ENCODE assay signal across 8 mouse cellular contexts in the genomic region with DNA sequence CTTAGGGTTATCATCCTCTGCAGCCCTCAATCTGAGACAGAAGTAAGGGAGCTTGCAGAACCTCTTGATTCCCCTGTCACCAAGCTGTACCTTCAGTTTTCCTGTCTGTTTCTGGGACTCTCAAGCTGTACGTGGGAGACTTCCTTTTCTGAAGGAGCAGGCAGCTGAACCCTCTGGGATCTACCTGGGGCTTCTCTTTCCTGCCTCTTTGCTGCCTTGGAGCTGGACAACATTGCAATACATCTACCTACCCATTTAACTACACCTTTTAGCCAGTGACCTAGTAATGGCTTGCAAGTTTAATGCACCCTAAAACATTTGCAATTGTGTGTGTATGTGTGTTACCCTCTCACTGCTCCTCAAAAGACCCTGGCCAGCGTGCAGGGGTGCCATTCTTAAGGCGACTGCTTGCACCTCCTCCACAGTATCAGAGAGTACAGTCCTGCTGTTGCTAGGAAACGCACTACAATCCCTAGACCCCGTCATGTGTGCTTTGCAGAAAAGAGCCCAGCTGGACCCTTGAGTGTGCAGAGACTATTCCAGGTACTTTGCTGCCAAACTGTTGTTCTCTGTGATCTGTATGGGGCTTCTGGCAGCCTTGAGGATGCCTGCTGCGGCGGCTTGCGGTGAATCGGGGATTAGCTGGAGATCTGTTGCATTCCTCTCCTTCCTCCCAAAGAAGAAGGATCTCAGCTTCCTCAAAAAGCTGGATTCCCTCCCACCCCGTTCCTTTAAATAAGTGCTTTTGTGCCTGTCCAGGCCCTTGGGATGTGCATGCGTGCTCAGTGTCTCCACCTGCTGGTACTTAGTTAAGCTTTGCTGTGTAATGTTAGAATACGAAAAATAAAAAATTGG. TPM values are rescaled to one million over a fixed set of nuclear protein-coding genes. Genes with fewer than 3 reads are reported as not detected.
DNase-seq lines count a peak whose midpoint lies in the region; ATAC-seq lines count a peak whose summit lies in the region.

No protein-coding gene starts in this region.

- ATAC-seq in megakaryocyte progenitor cell, adult 5-6 weeks (replicated peaks; ENCODE audit: poor library complexity), result peak; percentile 65; the same call in 1 of the 2 replicates

- DNase-seq in adrenal gland, adult 2 months, result peak; percentile 16
- DNase-seq in adrenal gland, postnatal 4 days (ENCODE audit: low spot score in 2 of 2), result no peak
- DNase-seq in cerebellum, postnatal 25 days, result peak; percentile 59 to 78
- DNase-seq in frontal cortex, postnatal 36 days (ENCODE audit: low spot score in 2 of 2), result peak; percentile 51 to 74
- DNase-seq in hindlimb bud, embryonic 11.5 days (ENCODE audit: extremely low spot score, low read depth, low spot score), result peak; percentile 62
- DNase-seq in left cerebral cortex, adult 11 months (ENCODE audit: low spot score), result peak; percentile 46
- peak; percentile 58 for DNase-seq in right cerebral cortex, postnatal 4 days

RNA-seq across cellular contexts. Expression of a gene that starts 35.9 kb away (rescaled TPM):
- total RNA-seq in adrenal gland, adult 2 months (2021), result 10 to 100 TPM in 1 of 2 experiments, 1 to 10 TPM in 1; 9.5 to 12.7 TPM
- 9.6 and 11.1 TPM in 2 replicates for polyA plus RNA-seq in adrenal gland, adult 2 months (2012; rRNA removed)
- 10 to 100 TPM; 12.4 to 15.9 TPM for total RNA-seq in adrenal gland, postnatal 4 days (2021)
- 3.5 and 4.5 TPM in 2 replicates for total RNA-seq in megakaryocyte progenitor cell, adult 5-6 weeks (2015)
- total RNA-seq in megakaryocyte progenitor cell, adult 5-6 weeks (2017), result 6.5 and 6.6 TPM in 2 replicates

Comparison
In these comparisons a context has a peak if more than half of its experiments do, and no peak if none do; other contexts are left out.
1. DNase-seq: peak in adrenal gland, adult 2 months (single experiment), cerebellum, postnatal 25 days (2 of 2), frontal cortex, postnatal 36 days (2 of 2), hindlimb bud, embryonic 11.5 days (single experiment), left cerebral cortex, adult 11 months (single experiment) and right cerebral cortex, postnatal 4 days (single experiment); none in adrenal gland, postnatal 4 days (0 of 2).